Mouse (Mus musculus) granulocyte monocyte progenitor cell, adult 5-6 weeks (primary cell): ENCODE data around the gene Srp54c. TPM values are rescaled to one million over a fixed set of nuclear protein-coding genes. Genes with fewer than 3 reads are reported as not detected.

ENCODE experiments used
- ATAC-seq: replicated peaks from 2 replicates; pipeline ENCODE4 v1.8.0; 2016; ENCODE audit warnings: mild to moderate bottlenecking, moderate TSS enrichment, inconsistent platforms; ENCODE audit not compliant: poor library complexity, severe bottlenecking
- total RNA-seq, 2 experiments: library from RNA; stranded (forward) in 1 of 2; stranded (reverse) in 1 of 2; fragments of 200-712, 200-1000 nt in 1 of 2; fragments of >200 nt in 1 of 2; fragmentation: Nextera tagmentation in 1 of 2; gene quantifications; 2 replicates each; pipeline ENCODE4 v1.2.3; 2014 to 2017

The Srp54c gene
- total RNA-seq, 2 experiments from 2014 or later: 52.6 to 102 TPM

DNA sequence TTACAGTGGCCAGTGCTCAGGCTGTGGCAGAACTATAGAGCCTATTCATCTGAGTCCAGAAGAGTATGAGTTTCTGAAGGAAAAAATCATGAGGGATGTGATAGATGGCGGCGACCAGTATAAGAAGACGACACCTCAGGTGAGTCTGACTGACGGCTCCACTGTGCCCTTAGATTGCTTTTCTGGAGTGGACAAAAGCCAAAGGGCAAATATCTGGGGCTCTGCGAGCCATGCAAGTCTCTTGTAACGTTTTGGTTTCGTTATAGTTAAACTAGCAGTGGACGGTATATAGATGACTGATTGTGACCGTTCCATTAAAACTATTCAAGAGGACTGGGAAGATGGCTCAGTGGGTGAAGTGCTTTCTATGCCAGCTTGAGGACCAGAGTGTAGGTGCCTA lies 78.8 kb downstream of the Srp54c start:
- ATAC-seq: no peak

GRCm38 (mm10) chr12:55309501-55309900 lies 79.5 kb downstream of the Srp54c start:
- no peak for ATAC-seq

DNA sequence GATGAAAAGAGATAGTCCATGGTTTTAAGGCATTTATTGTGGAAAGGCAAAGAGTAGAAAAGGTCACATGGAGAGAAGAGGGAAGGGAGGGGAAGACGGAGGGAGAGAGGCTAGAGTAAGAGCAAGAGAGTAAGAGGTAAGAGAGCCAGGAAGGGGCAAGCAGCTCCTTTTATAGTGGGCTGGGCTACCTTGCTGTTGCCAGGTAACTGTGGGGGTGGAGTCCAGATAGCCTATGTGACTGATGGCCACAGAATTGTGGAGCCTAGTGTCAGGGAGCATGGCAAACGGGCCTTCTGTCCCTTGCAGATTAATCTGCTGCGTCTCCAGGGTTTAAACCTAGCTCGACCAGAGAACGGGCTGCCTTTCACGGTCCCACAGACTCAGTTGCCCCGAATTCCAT lies 81.9 kb downstream of the Srp54c start:
- no peak for ATAC-seq

Other genes with a start within 250 kb of the Srp54c start
- not detected in 2 replicates for gene Gm20403, start 243.6 kb upstream of the Srp54c start, total RNA-seq (2014; fragmentation: Nextera tagmentation)
- not detected in 2 replicates for gene Gm20403, start 243.6 kb upstream of the Srp54c start, total RNA-seq (2017)
- gene Baz1a, start 215.8 kb upstream of the Srp54c start, total RNA-seq (2014; fragmentation: Nextera tagmentation): 153 and 161 TPM in 2 replicates
- gene Baz1a, start 215.8 kb upstream of the Srp54c start, total RNA-seq (2017): 156 and 170 TPM in 2 replicates
- 5.2 and 36.6 TPM in 2 replicates for gene 2700097O09Rik, start 150.1 kb upstream of the Srp54c start, total RNA-seq (2014; fragmentation: Nextera tagmentation)
- 10.6 and 12.1 TPM in 2 replicates for gene 2700097O09Rik, start 150.1 kb upstream of the Srp54c start, total RNA-seq (2017)
- gene Srp54a, start 149.9 kb upstream of the Srp54c start, total RNA-seq (2014; fragmentation: Nextera tagmentation): 80.6 and 85.1 TPM in 2 replicates
- 237 and 257 TPM in 2 replicates for gene Srp54a, start 149.9 kb upstream of the Srp54c start, total RNA-seq (2017)
- gene Fam177a, start 105.7 kb upstream of the Srp54c start, total RNA-seq (2014; fragmentation: Nextera tagmentation): 7.7 TPM in 1 of 2 replicates, not detected in the other
- gene Fam177a, start 105.7 kb upstream of the Srp54c start, total RNA-seq (2017): 10.7 and 11.1 TPM in 2 replicates
- gene Srp54b, start 75.1 kb upstream of the Srp54c start, total RNA-seq (2014; fragmentation: Nextera tagmentation): 23.0 and 23.9 TPM in 2 replicates
- gene Srp54b, start 75.1 kb upstream of the Srp54c start, total RNA-seq (2017): 78.1 and 98.4 TPM in 2 replicates
- gene 1700047I17Rik2, start 30.6 kb upstream of the Srp54c start, total RNA-seq (2014; fragmentation: Nextera tagmentation): 2.1 and 9.4 TPM in 2 replicates
- gene 1700047I17Rik2, start 30.6 kb upstream of the Srp54c start, total RNA-seq (2017): not detected in 2 replicates
- 34.0 and 34.8 TPM in 2 replicates for gene 1110008L16Rik, start 69.4 kb downstream of the Srp54c start, total RNA-seq (2014; fragmentation: Nextera tagmentation)
- 24.6 and 36.7 TPM in 2 replicates for gene 1110008L16Rik, start 69.4 kb downstream of the Srp54c start, total RNA-seq (2017)
- gene Ppp2r3c, start 72.8 kb downstream of the Srp54c start, total RNA-seq (2014; fragmentation: Nextera tagmentation): 25.8 and 31.2 TPM in 2 replicates
- gene Ppp2r3c, start 72.8 kb downstream of the Srp54c start, total RNA-seq (2017): 28.6 and 30.4 TPM in 2 replicates
- gene Psma6, start 154.1 kb downstream of the Srp54c start, total RNA-seq (2014; fragmentation: Nextera tagmentation): 302 and 383 TPM in 2 replicates
- gene Psma6, start 154.1 kb downstream of the Srp54c start, total RNA-seq (2017): 365 and 381 TPM in 2 replicates